Mouse (Mus musculus): ENCODE data around the gene Usp18.
A peak's percentile ranks its signal among the peaks of the same experiment; 100 is the strongest.

Gene Usp18

GRCm38 (mm10) chr6:121224993-121225392 lies 20.7 kb upstream of the Usp18 start:
- DNase-seq (ENCODE audit: low spot score in 2 of 2) = no peak

GRCm38 (mm10) chr6:121226043-121226442 lies 19.7 kb upstream of the Usp18 start:
- DNase-seq (ENCODE audit: low spot score in 2 of 2) = no peak

- no peak for DNase-seq (ENCODE audit: low spot score in 2 of 2)
Measured at GRCm38 (mm10) chr6:121226744-121227143, 19.0 kb upstream of the Usp18 start.

- DNase-seq (ENCODE audit: low spot score in 2 of 2) = no peak
Measured at GRCm38 (mm10) chr6:121228421-121228820, 17.3 kb upstream of the Usp18 start.

- DNase-seq (ENCODE audit: low spot score in 2 of 2) = no peak
Measured at GRCm38 (mm10) chr6:121232652-121233051, 13.1 kb upstream of the Usp18 start.

- no peak for DNase-seq (ENCODE audit: low spot score in 2 of 2)
Measured at GRCm38 (mm10) chr6:121236386-121236785, 9.3 kb upstream of the Usp18 start.

- no peak for DNase-seq (ENCODE audit: low spot score in 2 of 2)
Measured at GRCm38 (mm10) chr6:121238209-121238608, 7.5 kb upstream of the Usp18 start.

- no peak for DNase-seq (ENCODE audit: low spot score in 2 of 2)
Measured at GRCm38 (mm10) chr6:121241780-121242179, 3.9 kb upstream of the Usp18 start.

- no peak for DNase-seq (ENCODE audit: low spot score in 2 of 2)
Measured at GRCm38 (mm10) chr6:121243161-121243560, 2.5 kb upstream of the Usp18 start.

- DNase-seq (ENCODE audit: low spot score in 2 of 2) = no peak
Measured at GRCm38 (mm10) chr6:121246037-121246361, 293 bp downstream of the Usp18 start.

- no peak for DNase-seq (ENCODE audit: low spot score in 2 of 2)
Measured at GRCm38 (mm10) chr6:121250406-121250805, 4.7 kb downstream of the Usp18 start.

- DNase-seq (ENCODE audit: low spot score in 2 of 2) = no peak
Measured at GRCm38 (mm10) chr6:121251256-121251655, 5.5 kb downstream of the Usp18 start.

- DNase-seq (ENCODE audit: low spot score in 2 of 2) = peak; percentile 36 to 65
Measured at GRCm38 (mm10) chr6:121260548-121260947, 14.8 kb downstream of the Usp18 start.

- DNase-seq (ENCODE audit: low spot score in 2 of 2) = no peak
Measured at GRCm38 (mm10) chr6:121261233-121261632, 15.5 kb downstream of the Usp18 start.

GRCm38 (mm10) chr6:121262004-121262403 lies 16.3 kb downstream of the Usp18 start:
- DNase-seq (ENCODE audit: low spot score in 2 of 2) = no peak

- DNase-seq (ENCODE audit: low spot score in 2 of 2) = no peak
Measured at GRCm38 (mm10) chr6:121262496-121262895, 16.8 kb downstream of the Usp18 start.

GRCm38 (mm10) chr6:121270156-121270555 lies 24.4 kb downstream of the Usp18 start:
- no peak for DNase-seq (ENCODE audit: low spot score in 2 of 2)

- no peak for DNase-seq (ENCODE audit: low spot score in 2 of 2)
Measured at GRCm38 (mm10) chr6:121271707-121272074, 26.0 kb downstream of the Usp18 start.

- DNase-seq (ENCODE audit: low spot score in 2 of 2) = peak; percentile 42 to 76
Measured at GRCm38 (mm10) chr6:121272075-121272800, 26.5 kb downstream of the Usp18 start.

GRCm38 (mm10) chr6:121274356-121274755 lies 28.6 kb downstream of the Usp18 start:
- DNase-seq (ENCODE audit: low spot score in 2 of 2) = no peak

GRCm38 (mm10) chr6:121284132-121284531 lies 38.4 kb downstream of the Usp18 start:
- DNase-seq (ENCODE audit: low spot score in 2 of 2) = no peak

GRCm38 (mm10) chr6:121299317-121299716 lies 53.6 kb downstream of the Usp18 start:
- DNase-seq (ENCODE audit: low spot score in 2 of 2) = no peak

GRCm38 (mm10) chr6:121299954-121300353 lies 54.2 kb downstream of the Usp18 start, which contains the start of gene Slc6a13:
Gene Slc6a13, plus strand, starts transcription at chr6:121300227.
- DNase-seq (ENCODE audit: low spot score in 2 of 2) = no peak

- no peak for DNase-seq (ENCODE audit: low spot score in 2 of 2)
Measured at GRCm38 (mm10) chr6:121300504-121300903, 54.8 kb downstream of the Usp18 start.

All from frontal cortex, postnatal 10 days (tissue).